Mouse (Mus musculus) neural tube, embryonic 10.5 days (tissue): ENCODE measurements around the gene Clcn3.

Source experiments
- DNase-seq: peaks from one replicate; pipeline ENCODE4 v3.0.0-alpha.2; 2017; ENCODE audit warnings: low spot score; ENCODE audit errors: extremely low spot score

Gene Clcn3

GRCm38 (mm10) chr8:60952803-60953202 is 30.3 kb downstream of the Clcn3 start:
- no peak for DNase-seq

DNA sequence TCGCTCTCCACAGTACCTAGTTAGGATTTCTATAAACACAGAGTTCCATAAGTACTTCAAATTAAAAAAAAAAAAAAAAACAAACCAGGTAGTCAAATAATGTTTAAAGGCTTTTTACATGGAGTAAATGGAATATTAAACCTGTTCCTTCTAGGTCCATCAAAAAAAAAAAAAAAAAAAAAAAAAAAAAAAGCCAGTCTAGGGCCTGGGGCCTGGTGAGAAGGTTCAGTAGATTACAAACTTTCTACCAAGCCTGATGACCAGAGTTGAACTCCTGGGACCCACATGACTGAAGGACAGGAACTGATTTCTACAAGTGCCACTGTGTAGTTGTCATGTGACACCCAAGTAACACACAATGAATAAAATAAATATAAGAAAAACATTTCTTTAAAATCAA is 31.3 kb downstream of the Clcn3 start:
- DNase-seq = no peak

DNA sequence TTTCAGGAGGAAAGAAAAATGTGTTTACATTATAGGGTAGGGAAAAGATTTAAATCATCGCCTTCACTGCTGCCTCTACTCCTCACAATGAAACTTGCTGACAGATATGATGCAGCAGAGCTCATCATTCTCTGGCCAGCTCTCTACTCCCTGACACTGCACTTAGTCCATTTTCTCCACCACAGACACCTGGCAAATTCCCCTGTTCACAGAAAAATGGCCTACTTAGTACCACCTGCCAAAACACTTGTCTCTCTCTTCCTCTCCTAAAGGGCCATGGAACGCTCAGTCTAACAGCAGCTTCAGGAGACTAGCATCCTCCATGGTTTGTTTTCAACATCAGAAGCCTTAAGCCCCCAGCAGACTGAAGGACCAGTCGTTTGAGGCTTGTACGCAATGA is 31.8 kb downstream of the Clcn3 start:
- no peak for DNase-seq

- DNase-seq = no peak
Measured at GRCm38 (mm10) chr8:60949859-60950258, 33.2 kb downstream of the Clcn3 start.

DNA sequence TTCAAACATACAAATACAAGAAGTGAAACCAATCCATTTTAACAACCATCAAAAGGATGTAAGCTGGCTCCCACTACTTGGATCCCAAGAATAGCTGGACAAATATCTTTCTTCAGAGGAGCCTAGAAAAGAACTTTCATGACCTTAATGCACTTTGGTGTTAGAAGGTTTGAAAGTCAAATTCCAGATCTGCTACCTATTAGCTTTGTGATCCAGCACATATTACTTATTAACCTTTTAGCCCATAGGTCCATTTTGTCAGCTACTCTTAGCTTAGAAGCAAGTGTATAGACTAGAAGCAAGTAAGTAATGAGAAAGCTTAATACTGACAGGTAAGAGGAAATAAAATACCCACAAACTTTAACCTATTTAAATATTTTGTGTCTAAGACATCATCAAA is 35.6 kb downstream of the Clcn3 start:
- no peak for DNase-seq

- no peak for DNase-seq
Measured at GRCm38 (mm10) chr8:60942867-60943266, 40.2 kb downstream of the Clcn3 start.

GRCm38 (mm10) chr8:60938717-60939424 is 44.2 kb downstream of the Clcn3 start:
- DNase-seq = no peak

DNA sequence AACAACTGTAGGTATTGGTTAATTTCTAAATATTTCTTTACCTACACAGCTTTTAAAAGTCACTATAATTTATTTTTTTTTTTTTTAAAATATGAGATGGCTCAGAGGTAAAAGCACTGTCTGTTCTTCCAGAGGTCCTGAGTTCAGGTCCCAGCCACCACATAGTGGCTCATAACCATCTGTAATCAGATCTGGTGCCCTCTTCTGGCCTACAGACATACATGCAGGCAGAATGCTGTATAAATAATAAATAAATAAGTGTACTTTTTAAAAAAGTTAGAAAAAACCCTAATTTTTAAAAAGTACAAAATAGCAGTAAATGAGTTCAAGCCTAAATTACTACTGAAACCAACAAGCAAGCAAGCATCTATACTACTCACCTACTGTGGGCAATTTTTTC is 49.5 kb downstream of the Clcn3 start:
- no peak for DNase-seq

DNA sequence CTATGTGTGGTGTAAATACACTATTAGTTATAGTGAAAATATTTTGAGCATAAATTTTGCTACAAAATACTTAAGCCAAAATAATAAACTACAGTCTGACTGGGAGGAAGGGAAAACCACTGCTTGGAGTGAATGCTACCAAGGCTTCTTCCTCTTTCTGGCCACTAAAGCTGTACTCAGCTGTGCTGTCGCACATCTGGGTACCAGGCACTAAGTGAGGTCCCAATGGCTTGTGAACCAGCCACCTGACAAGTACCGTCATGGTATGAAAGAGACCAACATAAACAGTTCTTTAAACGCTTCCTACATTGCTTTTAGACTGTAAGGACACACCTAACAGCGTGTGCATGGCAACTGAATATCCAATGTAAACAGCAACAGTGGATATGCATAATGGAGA is 62.9 kb downstream of the Clcn3 start:
- no peak for DNase-seq

GRCm38 (mm10) chr8:60919069-60919468 is 64.0 kb downstream of the Clcn3 start:
- DNase-seq = no peak

GRCm38 (mm10) chr8:60912554-60912953 is 70.5 kb downstream of the Clcn3 start:
- no peak for DNase-seq

DNA sequence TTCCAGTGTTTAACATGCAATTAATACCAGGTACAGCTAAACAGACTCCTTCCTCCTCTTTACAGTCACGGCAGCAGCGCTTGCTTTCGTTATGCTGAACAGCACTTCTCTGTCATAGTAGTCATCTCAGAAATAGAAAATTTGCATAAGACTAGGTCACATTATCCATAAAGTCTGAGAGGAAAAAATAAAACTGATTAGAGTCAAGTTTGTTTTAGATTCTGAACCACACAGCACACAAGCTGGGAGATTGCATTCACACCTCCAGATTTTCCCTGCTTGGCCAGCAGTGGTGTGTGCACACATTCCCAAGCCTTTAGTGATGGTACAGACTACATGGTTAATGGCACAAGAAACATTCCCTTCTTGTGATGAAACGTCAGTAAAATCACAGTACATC is 71.0 kb downstream of the Clcn3 start:
- DNase-seq = no peak

GRCm38 (mm10) chr8:60900147-60900546 is 83.0 kb downstream of the Clcn3 start:
- no peak for DNase-seq

- DNase-seq = no peak
Measured at GRCm38 (mm10) chr8:60895878-60896277, 87.2 kb downstream of the Clcn3 start.

- no peak for DNase-seq
Measured at GRCm38 (mm10) chr8:60891757-60892156, 91.3 kb downstream of the Clcn3 start.

DNA sequence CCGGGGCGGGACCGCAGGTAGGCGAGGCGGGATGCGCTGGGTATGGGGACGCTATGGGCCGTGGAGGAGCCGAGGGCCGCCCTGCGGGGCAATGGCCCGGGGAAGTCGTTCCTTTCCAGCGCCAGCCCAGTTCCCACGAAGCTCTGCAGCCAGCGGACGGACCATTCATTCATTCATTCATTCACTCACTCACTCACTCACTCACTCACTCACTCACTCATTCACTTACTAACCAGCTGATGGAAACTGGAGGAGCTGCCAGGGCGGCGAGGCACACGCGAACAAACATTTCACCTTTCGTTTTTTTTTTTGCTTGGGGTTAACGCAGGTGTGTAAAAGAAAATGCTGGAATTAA is 92.6 kb downstream of the Clcn3 start:
- DNase-seq = no peak

GRCm38 (mm10) chr8:60889843-60890519 is 93.1 kb downstream of the Clcn3 start, which contains the start of gene Hpf1:
Hpf1 (plus strand) TSS chr8:60890418.
- peak; percentile 94 for DNase-seq

DNA sequence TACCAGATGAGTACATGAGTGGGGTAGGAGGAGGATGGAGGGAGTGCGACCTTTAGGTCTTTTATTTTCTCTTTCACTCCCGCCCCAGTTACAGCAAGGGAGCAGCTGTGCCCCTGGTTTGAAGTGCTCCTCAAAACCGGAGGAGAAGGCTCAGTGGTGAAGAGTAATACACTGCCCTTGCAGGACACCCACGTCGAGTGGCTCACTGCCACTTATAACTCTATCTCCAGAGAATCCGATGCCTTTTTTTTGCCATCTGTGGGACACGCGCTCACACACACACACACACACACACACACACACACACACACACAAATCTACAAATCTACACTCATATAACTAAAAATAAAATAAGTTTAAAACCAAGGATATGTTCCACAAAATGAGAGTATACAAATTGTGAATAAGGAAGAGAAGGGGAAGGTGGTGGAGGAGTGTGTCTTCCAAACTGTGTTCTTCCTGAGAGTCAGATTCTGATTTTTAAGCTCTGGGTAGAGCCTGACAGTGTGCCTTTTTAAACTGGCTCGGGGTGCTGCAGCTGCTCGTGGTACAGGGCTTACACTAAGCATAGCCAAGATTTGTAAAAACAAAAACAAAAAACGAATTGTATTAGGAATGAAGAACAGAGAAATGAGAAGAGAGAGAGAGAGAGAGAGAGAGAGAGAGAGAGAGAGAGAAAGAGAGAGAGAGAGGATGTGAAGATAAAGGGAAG is 93.8 kb downstream of the Clcn3 start:
- DNase-seq = no peak

- DNase-seq = no peak
Measured at GRCm38 (mm10) chr8:60886736-60887135, 96.4 kb downstream of the Clcn3 start.

DNA sequence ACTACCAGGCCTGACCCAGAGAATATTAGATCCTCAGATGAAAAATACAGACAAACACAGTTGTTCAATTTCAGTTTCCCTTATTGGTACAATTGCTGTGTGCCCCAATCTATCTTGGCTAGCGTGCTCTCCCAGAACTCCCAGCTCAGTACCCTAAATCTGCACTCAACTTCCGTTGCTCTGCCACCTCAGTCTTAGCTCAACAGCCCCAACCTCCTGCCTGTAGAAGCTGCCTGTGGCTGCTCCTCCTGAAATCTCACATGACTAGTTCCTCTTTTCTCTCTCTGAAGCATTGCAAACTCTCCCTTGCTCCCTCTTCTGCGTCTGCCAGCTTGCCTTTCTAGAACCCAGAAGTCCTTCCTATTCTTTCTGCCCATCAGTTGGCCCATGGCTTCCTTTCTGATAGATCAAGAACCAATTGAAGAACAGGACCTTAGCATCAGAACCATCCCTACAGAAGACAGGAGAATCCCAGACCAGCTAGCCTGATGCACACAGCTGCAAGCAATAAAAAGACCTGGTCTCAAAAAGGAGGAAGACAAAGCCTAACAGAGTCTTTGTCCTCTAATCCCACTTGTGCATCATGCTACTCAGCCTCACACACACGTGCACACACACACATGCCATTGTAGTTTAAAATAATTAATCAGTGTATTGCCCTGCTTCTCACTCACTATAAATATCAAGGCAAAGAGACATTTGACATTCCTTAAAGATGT is 99.5 kb downstream of the Clcn3 start:
- DNase-seq = no peak

GRCm38 (mm10) chr8:60878617-60879016 is 104.5 kb downstream of the Clcn3 start:
- DNase-seq = no peak
